Mouse (Mus musculus): ENCODE data around the gene Lamb1.

DNA sequence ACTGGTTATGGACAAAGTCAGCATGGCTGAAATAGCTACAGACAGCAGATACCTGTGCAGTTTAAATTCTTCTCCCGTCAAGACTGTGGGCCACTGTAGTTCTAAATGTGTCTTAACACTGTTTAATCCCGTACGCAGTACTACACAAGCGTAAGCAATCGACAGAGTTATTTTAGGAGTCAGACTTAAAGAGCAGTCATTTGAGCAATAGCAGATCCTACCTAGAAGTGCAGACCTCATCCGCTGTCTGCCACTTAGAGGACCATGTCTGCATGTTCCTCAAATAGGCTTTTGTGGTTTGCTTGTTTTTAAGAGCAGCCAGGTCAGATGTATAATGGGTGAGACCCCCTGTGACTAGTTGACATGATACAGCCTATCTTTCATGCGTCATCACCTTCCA lies 49.3 kb downstream of the Lamb1 start:
- TF ChIP-seq POLR2A (IDR thresholded peaks at IDR 0.05; ENCODE audit: insufficient read depth, low read length), result no peak
- no peak for TF ChIP-seq EP300 (IDR thresholded peaks at IDR 0.05; ENCODE audit: insufficient read depth, low read depth, low read length)
